Mouse (Mus musculus): ENCODE measurements around the gene Acp6.

DNA sequence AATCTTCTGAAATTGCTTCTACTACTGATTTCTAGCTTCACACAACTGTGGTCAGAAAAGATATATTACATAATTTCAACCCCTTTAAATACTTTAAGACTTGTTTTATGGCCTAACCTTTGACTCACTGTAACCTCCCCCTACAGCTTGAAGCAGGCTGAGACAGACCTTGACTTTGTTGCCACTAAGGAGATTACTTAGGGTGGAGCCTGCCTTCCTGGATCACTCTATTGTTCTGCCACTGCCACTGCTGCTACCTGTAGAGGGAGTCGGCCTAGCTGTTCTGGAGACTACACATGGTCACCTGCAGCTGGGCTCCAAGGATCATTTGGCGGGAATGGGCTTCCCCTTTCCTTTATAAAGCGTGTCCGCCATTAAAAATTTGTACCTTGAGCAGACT lies 29.2 kb upstream of the Acp6 start:
- no peak for TF ChIP-seq CTCF (IDR thresholded peaks at IDR 0.05)
- no peak for TF ChIP-seq EP300 (IDR thresholded peaks at IDR 0.05)

Measured in lung, postnatal 0 days (tissue).